Mouse (Mus musculus) CD4-positive naive resting alpha-beta T cell, adult 57 days (primary cell): ENCODE measurements around the gene Atg2a. TPM values are rescaled to one million over a fixed set of nuclear protein-coding genes. Genes with fewer than 3 reads are reported as not detected.

Experiments
- total RNA-seq: library from RNA; stranded (reverse); gene quantifications from one replicate; pipeline ENCODE4 v1.2.4, GENCODE M21; 2023

Atg2a gene
- 188 TPM for total RNA-seq

DNA sequence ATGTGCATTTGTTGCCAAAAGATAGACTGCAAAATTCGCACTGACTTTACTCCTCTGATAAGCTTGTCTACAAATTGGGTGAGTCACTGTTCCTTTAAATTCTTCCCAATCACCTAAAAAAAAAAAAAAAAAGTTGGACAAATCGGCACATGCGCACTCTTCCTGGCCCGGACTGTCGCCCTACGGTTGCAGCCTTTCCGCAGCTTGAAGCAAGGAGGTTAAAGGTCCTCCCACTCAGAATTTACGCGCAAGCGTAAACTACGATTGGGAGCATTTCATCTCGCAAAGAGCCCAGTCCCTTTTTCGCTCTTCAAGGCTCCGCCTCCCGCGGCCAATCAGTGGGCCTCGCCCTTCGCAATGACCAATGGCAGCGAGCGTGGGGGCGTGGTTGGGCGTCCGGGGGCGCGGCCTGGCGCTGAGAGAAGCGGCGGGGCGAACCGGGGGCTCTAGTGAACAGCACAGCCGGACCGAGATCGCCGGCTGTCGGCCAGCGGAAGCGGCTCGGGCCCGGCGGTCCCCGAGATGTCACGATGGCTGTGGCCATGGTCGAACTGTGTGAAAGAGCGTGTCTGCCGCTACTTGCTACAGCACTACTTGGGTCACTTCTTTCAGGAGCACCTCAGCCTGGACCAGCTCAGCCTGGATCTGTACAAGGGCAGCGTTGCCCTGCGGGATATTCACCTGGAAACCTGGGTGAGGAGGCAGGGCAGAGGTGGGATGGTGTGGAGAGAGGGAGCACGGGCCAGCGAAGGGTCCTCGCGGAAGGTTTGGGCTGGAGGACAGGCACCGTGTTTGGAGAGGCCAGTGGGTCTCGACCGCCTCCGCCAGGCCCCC, at the start of gene Atg2a:
Gene Atg2a (plus strand): TSS at position 395 of the 834 bp plus-strand sequence.

DNA sequence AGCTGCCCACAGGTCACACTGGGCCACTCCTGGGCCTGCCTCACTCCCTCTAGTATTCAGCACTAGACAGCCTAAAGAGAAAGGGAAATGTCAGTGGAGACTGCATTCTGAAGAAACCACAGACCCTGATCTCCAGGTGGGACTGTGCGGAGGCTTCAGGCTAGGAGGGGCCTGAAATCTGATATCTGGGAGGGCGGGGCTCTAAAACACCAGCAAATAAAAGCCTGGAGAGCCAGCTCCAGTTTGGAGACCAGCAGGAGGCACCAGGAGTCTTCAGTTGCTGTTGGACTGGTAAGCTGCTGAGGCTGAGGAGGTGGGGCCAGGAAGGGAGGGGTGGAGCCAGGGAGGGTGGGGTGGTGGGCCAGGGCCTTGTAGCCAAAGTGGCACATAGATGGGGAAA, 15.3 kb upstream of the Atg2a start, which contains the start of gene Gpha2:
Gene Gpha2 (plus strand): TSS at position 246 of the 400 bp plus-strand sequence.

DNA sequence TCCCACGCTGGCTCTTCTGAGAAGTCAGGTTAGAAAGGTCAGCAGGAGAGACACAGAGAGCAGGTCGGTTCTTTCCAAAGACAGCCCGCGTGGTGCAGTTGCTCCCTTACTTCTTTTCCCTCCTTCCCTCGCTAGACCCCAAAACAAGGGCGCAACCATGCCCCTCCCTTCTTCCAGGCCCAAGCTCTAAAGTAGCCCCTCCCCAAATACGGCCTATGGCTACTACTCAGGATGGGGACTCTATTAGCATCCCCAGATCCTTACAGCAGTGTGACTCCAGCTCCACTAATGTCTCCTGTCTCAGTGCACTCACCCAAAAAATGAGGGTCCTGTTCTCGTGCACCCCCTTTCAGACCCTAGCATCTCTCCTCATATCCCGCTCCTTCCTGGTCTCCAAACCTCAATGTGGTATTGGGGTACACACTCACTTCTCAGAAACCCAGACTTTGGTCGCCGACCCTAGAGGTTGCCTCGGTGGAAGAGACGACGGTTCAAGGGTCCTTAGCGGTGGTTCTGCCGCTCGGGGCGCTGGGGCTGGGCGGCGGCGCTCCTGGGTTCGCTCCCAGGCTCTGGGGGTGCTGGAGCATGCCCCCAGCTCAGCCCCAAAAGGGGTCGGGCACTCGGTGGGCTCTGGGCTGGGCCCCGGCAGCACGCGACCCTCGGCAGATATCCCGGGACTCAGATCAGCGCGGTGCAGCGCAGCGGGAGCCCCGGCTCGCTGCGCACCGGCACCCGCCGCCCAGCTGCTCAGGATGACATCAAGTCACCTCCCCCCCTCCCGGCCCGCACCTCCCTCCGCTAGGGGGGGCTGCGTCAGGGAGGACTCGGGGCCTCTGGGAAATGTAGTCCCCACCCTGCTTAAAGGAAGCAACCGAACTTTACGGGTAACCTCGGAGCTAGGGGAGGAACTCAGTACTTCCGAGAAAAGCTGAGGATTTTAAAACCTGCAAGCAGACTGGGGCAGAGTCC, 6.1 kb upstream of the Atg2a start, which contains the start of gene Ppp2r5b:
Gene Ppp2r5b (minus strand): TSS at position 789 of the 969 bp plus-strand sequence.

DNA sequence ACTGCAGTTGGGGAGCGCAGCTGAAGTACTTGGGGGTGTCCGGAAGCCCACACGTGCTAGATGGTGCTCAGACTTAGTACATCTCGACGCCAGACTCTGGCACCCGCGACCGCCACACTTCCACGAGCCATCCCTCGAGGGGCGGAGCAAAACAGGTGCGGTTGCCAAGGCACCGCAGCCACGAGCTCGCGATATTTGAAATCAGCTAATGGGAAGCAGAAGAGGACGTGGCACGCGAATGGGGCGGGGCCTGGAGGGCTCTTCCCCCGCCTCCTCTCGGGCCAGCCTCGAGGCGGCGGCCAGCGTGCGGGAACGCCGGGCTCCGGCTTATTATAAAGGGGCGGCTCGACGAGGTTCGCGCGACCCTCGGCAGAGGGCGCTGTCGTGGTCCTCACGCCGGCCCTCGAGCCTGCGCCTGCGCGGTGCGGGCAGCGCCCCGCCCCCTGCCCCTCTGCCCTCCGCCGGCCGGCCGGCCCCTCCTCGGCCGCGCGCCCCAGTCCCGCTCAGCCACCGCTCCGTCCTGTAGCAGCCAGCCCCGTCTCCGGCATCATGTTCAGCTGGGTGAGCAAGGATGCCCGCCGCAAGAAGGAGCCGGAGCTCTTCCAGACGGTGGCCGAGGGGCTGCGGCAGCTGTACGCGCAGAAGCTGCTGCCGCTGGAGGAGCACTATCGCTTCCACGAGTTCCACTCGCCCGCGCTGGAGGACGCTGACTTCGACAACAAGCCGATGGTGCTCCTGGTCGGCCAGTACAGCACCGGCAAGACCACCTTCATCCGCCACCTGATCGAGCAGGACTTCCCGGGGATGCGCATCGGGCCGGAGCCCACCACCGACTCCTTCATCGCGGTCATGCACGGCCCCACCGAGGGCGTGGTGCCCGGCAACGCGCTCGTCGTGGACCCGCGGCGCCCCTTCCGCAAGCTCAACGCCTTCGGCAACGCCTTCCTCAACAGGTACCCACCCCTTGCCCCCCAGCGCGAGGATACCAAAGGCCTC, 35.3 kb downstream of the Atg2a start, which contains the start of gene Ehd1:
Gene Ehd1 (plus strand): TSS at position 300 of the 996 bp plus-strand sequence.

DNA sequence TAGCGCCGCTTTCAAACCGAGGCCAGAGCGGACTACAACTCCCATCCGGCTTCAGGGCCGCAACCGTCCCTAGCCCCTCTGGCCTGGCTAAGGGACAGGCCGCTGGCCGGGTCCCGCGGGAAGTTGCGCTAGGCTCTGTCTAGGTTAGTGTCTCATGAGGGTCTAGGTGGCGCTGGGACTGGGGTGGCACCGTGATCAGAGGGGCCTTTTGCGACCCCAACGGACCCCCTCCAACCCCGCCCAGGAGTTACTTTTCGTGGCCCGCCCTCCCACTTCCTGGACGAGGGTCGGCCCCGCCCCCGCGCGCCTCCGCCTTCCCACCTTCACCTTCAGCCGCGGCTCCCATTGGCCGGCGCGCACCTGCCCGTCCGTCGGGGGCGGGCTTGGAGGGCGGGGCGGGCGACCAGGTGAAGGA, 64.7 kb downstream of the Atg2a start, which contains the start of gene Cdc42bpg:
Gene Cdc42bpg (plus strand): TSS at position 320 of the 415 bp plus-strand sequence.

Other genes starting within 250 kb of the Atg2a start
- gene Capn1, start 225.8 kb upstream of the Atg2a start, total RNA-seq, result 129 TPM
- gene Syvn1, start 195.1 kb upstream of the Atg2a start, total RNA-seq, result 56.5 TPM
- 21.1 TPM for gene Mrpl49, start 183.9 kb upstream of the Atg2a start, total RNA-seq
- 3,183 TPM for gene Fau, start 183.8 kb upstream of the Atg2a start, total RNA-seq
- gene Znhit2, start 180.5 kb upstream of the Atg2a start, total RNA-seq, result 15.9 TPM
- gene Tm7sf2, start 173.3 kb upstream of the Atg2a start, total RNA-seq, result 18.6 TPM
- gene Vps51, start 164.4 kb upstream of the Atg2a start, total RNA-seq, result 112 TPM
- not detected for gene Tmem262, start 161.6 kb upstream of the Atg2a start, total RNA-seq
- gene Gm28374, start 159.4 kb upstream of the Atg2a start, total RNA-seq, result 1.7 TPM
- 62.2 TPM for gene Zfpl1, start 156.7 kb upstream of the Atg2a start, total RNA-seq
- gene Cdca5, start 156.7 kb upstream of the Atg2a start, total RNA-seq, result 0.95 TPM
- gene AC131692.1, start 147.2 kb upstream of the Atg2a start, total RNA-seq, result not detected
- not detected for gene Naaladl1, start 135.9 kb upstream of the Atg2a start, total RNA-seq
- 13.2 TPM for gene Sac3d1, start 123.0 kb upstream of the Atg2a start, total RNA-seq
- gene Snx15, start 113.4 kb upstream of the Atg2a start, total RNA-seq, result 33.3 TPM
- gene Batf2, start 100.7 kb upstream of the Atg2a start, total RNA-seq, result not detected
- 26.4 TPM for gene Arl2, start 100.1 kb upstream of the Atg2a start, total RNA-seq
- not detected for gene Majin, start 57.3 kb upstream of the Atg2a start, total RNA-seq
- gene Gpha2, start 15.3 kb upstream of the Atg2a start, total RNA-seq, result not detected
- 26.0 TPM for gene Ppp2r5b, start 5.8 kb upstream of the Atg2a start, total RNA-seq
- gene Ehd1, start 35.1 kb downstream of the Atg2a start, total RNA-seq, result 24.4 TPM
- gene Cdc42bpg, start 64.8 kb downstream of the Atg2a start, total RNA-seq, result 8.2 TPM
- 38.0 TPM for gene Men1, start 93.3 kb downstream of the Atg2a start, total RNA-seq
- 557 TPM for gene Map4k2, start 99.5 kb downstream of the Atg2a start, total RNA-seq
- gene Sf1, start 122.0 kb downstream of the Atg2a start, total RNA-seq, result 1,089 TPM
- gene Pygm, start 142.7 kb downstream of the Atg2a start, total RNA-seq, result 46.4 TPM
- gene Rasgrp2, start 157.7 kb downstream of the Atg2a start, total RNA-seq, result 934 TPM
- gene Nrxn2, start 177.1 kb downstream of the Atg2a start, total RNA-seq, result 0.38 TPM